Mouse (Mus musculus): Measurements from ENCODE around the gene Osbpl3.
A peak's percentile ranks its signal among the peaks of the same experiment; 100 is the strongest.

The Osbpl3 gene

DNA sequence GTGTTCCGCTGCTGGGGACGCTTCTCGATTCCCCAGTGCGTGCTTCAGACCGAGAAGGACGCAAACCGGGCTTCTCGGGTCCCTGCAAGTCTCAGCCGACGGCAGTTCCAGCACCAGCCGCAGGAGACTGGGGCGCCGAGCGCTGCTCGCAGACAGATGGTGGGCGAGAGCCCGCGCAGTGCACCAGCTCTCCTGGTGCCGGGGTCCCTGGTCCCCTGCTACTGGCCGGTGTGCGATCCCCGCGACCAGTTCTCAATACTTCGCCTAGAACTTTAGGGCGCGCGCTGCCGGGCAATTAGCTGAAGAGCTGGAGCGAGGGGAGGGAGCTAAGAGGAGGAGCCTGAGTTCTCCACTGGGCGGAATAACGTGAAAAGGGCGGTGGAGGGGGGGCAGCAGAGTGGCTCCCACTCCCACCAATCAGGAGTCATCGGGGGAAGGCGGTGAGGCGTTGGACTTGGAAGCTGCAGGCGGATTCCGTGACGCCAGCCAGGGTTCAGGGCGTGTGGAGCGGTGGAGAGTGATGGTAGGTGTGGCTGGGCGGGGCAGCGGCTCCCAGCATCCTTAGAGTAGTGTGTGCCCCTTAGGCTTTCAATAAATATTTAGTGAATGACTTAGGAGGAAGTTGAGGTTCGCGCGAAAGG, at the start of gene Osbpl3:
Gene Osbpl3, minus strand, starts transcription at position 373 of the 641 bp plus-strand sequence.
- DNase-seq (ENCODE audit: low spot score in 2 of 2): peak; percentile 84 to 85

GRCm38 (mm10) chr6:50505531-50505930, 49.5 kb upstream of the Osbpl3 start:
- DNase-seq (ENCODE audit: low spot score in 2 of 2): no peak

- DNase-seq (ENCODE audit: low spot score in 2 of 2): no peak
Observed at GRCm38 (mm10) chr6:50504711-50505110, 48.7 kb upstream of the Osbpl3 start.

- DNase-seq (ENCODE audit: low spot score in 2 of 2): no peak
Observed at GRCm38 (mm10) chr6:50503779-50504178, 47.8 kb upstream of the Osbpl3 start.

- no peak for DNase-seq (ENCODE audit: low spot score in 2 of 2)
Observed at GRCm38 (mm10) chr6:50503031-50503430, 47.0 kb upstream of the Osbpl3 start.

DNA sequence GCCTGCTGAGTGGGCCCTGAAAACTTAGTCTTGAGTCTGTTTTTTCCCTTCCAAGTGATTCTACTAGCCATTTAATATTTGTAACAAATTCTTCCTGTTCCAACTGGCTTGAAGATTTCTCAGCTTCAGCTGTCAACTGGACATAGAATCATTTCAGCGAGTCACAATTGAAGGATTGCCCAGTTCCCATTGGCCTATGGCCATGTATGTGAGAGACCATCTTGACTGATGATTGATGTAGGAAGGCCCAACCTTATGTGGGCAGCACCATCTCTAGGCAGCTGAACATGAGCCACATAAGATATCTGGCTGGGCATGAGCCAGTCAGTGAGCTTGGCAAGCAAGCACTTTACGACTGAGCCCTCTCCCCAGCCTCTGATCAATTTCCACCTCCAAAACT, 42.3 kb upstream of the Osbpl3 start:
- DNase-seq (ENCODE audit: low spot score in 2 of 2): no peak

- no peak for DNase-seq (ENCODE audit: low spot score in 2 of 2)
Observed at GRCm38 (mm10) chr6:50490519-50490918, 34.5 kb upstream of the Osbpl3 start.

- no peak for DNase-seq (ENCODE audit: low spot score in 2 of 2)
Observed at GRCm38 (mm10) chr6:50489380-50489779, 33.4 kb upstream of the Osbpl3 start.

GRCm38 (mm10) chr6:50486035-50486902, 30.3 kb upstream of the Osbpl3 start:
- no peak for DNase-seq (ENCODE audit: low spot score in 2 of 2)

GRCm38 (mm10) chr6:50483426-50483825, 27.4 kb upstream of the Osbpl3 start:
- DNase-seq (ENCODE audit: low spot score in 2 of 2): no peak

GRCm38 (mm10) chr6:50481460-50481859, 25.5 kb upstream of the Osbpl3 start:
- DNase-seq (ENCODE audit: low spot score in 2 of 2): no peak

- DNase-seq (ENCODE audit: low spot score in 2 of 2): no peak
Observed at GRCm38 (mm10) chr6:50466451-50466850, 10.4 kb upstream of the Osbpl3 start.

DNA sequence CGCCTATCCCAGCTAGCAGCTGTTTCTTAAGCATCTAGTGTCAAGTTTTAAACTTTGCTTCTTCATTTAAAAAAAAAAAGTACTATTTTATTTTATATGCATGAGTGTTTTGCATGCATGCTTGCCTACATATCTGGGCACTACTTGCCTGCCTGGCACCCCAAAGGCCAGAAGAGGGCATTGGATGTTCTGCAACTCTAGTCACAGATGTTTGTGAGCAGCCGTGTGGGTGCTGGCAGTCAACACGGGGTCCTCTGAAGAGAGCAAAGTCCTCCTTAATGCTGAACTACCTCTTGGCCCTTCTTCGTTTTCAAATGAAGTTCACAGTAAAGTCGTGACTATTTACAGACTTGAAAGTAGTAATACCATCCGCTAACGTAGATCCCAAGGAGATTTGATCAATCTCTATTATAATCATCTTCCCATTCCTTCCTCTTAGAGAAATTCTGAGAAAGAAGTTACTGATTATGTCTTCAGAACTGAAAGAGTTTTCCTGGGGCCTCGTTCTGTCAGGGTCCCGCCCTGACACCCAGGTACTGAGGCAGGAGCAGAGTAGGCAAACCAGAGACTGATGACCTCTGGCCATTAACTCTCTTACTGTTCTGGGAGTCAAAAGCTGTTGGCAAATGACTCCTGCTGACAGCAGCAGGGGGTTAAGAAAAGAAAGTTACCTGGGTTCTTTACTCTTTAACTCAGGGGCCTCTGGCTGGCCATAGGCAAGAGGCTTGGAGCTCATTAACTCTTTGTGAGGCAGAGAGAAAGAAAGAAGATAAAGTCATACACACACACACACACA, 8.9 kb upstream of the Osbpl3 start:
- DNase-seq (ENCODE audit: low spot score in 2 of 2): no peak

GRCm38 (mm10) chr6:50462026-50462425, 6.0 kb upstream of the Osbpl3 start:
- DNase-seq (ENCODE audit: low spot score in 2 of 2): no peak

- DNase-seq (ENCODE audit: low spot score in 2 of 2): no peak
Observed at GRCm38 (mm10) chr6:50461585-50461984, 5.6 kb upstream of the Osbpl3 start.

DNA sequence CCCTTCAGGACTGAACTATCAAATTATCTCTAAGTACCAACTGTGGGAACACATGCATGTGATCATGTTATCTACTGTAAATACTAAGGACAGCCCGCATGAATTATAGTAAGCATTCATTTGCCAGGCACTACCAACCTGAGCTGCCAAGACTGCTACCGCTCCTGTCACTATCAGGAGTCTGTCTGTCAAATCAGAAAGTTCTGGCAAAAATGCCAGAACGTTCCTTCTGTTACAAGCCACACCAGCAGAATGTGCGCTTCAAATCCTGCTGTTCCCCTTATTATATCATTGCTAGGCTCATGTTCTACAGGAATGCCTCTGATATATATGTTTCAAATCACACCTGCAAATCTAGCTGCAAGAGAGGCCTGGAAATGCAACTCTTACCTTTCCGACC, 4.6 kb upstream of the Osbpl3 start:
- no peak for DNase-seq (ENCODE audit: low spot score in 2 of 2)

DNA sequence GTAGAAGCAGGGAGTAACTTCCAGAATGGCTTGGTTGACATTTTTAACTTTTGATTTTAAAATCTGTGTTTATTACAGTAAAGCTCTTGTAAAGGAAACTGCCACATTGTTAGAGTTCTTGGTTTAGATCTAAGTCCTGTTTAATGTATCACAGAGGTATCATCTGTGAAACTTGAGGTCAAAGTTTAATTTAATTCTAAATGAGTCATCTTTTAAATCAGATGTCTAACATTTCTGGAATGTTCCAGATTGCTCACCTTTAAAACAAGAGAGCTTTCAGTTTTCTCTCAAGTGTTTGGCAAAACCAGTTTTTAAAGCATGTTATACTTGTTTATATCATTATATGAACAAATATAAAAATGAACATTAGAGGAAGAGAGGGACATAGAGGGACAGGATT, 4.2 kb upstream of the Osbpl3 start:
- no peak for DNase-seq (ENCODE audit: low spot score in 2 of 2)

DNA sequence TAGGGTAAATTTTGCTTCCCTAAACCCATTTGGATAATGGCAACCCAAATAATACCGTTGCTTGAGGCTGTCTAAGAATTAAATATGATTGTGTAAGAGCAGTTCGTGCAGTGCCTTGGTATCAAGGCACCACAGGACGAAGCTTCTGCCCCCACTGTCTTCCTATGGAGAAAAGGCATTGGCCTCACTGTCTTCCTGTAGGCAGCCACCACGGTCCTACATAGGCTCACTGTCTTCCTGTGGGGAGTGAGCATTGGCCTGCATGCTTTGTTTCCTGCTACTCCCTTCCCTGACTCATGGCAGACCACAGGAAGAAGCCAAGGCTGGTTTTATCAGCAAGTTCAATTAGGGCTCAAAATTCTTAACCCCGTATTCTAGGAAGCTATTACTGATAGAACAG, 3.3 kb upstream of the Osbpl3 start:
- no peak for DNase-seq (ENCODE audit: low spot score in 2 of 2)

DNA sequence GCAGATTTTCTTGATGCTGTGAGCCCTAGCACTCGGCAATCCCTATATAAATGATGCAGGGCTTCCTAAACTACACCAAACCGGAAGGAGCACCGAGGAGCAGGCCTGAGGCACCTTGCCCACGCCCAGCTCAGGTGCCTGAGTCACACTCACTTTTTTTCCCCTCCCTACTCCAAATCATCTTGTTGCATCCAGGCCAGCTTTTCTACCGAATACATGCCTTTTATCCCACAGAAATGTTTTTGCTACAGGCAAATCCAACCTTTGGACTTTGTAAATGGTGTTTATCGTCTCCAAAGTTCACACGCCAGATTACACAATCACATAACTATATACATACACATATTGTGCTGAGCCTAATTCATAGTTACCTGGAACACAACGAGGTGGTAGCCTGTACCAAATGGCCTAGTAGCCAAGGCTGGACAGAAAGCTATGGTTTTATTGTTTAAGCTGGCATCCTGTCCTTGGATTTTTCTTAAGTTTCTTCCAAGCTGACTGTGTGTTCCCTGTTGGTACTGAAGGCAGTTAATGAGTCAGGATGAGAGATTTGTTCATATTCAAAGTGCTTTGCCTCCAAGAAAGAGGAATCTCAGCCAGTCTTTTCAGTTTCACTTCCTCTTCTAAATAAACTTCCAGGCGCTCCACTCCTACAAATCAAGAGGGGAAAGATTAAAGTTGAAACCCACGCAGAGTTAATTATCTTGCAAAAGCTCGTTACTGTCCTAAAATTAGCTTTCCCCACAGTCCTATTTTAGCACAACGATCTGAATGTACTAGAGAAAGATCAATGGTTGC, 1.7 kb upstream of the Osbpl3 start:
- no peak for DNase-seq (ENCODE audit: low spot score in 2 of 2)

DNA sequence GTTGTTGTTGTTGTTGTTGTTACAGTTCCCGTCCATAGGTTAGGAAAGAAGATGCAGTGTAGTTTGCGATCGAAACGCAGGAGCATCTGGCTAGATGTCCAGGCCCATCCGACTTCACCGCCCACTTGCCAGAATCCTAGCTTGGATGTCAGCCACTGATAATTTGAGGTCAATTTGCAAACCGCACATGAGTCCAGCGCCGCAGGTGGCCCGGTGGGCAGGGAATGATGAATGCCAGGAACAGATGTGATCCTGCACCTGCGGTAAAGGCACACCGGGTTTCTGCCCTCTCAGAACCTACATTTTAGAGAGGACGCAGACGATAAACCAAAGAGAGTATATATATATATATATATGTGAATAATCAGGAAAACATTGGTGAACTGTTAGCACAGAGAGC, 705 bp upstream of the Osbpl3 start:
- no peak for DNase-seq (ENCODE audit: low spot score in 2 of 2)

DNA sequence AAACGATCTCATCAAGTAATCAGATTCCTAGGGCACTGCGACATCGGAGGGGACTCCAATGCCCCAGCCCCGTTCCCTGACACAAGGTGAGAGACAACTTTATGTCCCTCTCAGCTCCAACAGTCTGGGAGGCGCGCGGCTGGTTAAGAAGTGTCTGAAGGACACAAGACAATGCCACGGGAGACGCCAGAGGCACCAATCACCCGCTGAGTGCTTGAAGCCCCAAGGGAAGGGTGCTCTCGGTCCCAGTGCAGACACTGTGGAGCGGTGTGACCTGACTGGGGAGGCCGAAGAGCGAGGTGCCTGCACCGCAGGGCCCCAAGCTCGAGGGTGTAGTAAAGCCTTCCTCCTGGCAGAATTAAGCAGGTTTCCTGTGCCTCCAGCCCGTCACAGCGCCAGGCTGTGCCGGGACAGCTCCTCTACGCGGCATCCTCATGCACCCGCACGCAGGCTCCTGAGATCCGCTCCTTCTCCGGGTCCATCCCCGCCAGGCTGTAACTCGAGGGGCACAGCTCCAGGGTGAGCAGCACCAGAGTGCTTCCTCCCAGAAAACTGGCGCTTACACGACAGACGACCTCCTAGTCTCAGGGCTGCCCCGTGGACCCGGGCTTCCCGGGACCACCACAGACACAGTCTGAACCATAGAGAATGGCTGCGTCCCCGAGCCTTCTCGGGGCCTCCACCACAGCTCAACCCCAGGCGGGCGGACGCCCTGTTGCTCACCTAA, 736 bp downstream of the Osbpl3 start:
- peak in 1 of 2 experiments; percentile 40 for DNase-seq (ENCODE audit: low spot score in 2 of 2)

Data from frontal cortex, postnatal 10 days (tissue).